Mouse (Mus musculus): ENCODE data around the gene Cdk19. TPM values are rescaled to one million over a fixed set of nuclear protein-coding genes. Genes with fewer than 3 reads are reported as not detected.

Gene Cdk19
- polyA plus RNA-seq, 1 experiment from 2014 or later: 6.1 TPM

DNA sequence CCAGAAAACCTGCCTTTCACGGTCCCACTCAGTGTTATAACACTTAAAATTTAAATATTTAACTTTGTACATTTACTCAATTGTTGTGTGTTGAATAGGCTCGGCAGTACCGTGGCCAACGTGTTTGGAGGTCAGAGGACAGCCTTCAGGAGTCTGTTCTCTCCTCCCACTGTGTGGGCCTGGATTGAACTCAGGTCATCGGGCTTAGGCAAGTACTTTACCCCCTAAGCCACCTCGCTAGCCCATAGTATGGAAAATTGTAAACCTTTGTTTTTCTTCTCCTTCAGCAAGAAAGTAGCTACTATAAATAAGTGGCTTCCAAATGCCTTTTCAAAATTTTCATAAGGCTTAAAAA is 86.7 kb downstream of the Cdk19 start:
- H3K27me3 ChIP-seq (replicated peaks): no peaks in the 10 kb centered on the region
- no peaks in the 10 kb centered on the region for H3K36me3 ChIP-seq

DNA sequence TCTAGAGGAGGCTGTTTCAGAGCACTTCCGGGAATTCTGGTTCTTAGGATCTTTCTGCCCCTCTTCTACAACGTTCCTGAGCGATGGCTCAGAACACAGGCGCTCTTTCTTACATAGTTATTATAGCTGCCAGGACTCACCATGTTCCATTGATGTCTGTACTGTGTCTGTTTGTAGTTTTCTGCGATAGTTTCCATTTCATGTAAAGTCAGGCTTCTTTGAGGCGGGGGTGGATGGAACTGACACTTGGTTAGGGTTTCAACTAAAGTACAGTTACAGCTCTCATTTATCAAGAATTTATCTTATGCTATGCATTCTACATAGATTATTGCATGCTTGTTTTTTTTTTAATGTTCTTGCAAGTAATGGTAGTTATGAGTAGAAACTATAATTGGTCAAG is 89.3 kb downstream of the Cdk19 start:
- 76% methylated on average over 6 of the region's 6 CpGs for WGBS
- Histone ChIP-seq H3K4me3 (no peak overlapping the region), H3K4me1 (peaks cover 15% of the 10 kb centered on the region), H3K9me3 (no peaks in the 10 kb centered on the region), H3K27ac (replicated peaks) (no peak overlapping the region), H3K9ac (no peak overlapping the region), H3K27me3 (replicated peaks) (no peaks in the 10 kb centered on the region), H3K36me3 (no peaks in the 10 kb centered on the region), H3K4me2 (no peak overlapping the region)
- ATAC-seq (ENCODE audit: extremely low read depth, insufficient number of reproducible peaks, low FRiP score, low TSS enrichment): no peak

More for the DNA sequence above, 86.7 kb downstream of the Cdk19 start:
- WGBS: 68% methylated on average over 6 of the region's 6 CpGs
- Histone ChIP-seq H3K4me1 (peaks cover 22% of the 10 kb centered on the region), H3K27ac (replicated peaks) (no peak overlapping the region), H3K9me3 (no peaks in the 10 kb centered on the region), H3K4me2 (no peak overlapping the region), H3K4me3 (no peak overlapping the region), H3K9ac (no peak overlapping the region)
- ATAC-seq (ENCODE audit: extremely low read depth, insufficient number of reproducible peaks, low FRiP score, low TSS enrichment): no peak

DNA sequence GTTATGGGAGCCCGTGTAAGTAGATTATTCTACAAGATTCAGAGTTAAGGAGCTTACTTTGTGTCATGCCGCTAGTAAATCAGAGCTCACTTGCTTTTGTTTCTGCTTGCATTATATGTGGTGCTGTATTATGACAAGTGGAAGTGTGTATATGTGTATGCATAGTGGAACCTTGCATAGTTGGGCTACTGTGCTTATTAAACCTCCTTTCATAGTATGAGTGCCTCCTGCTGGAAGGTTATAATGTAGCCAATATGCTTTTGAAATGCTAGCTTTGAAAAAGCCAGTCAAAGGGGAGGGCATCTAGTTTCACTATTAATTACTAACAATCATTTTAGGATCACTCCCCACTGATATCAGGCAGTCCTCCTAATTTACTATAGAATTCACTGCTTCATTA is 89.7 kb downstream of the Cdk19 start:
- no peak overlapping the region for H3K4me3 ChIP-seq
- H3K9ac ChIP-seq: no peak overlapping the region
- no peak overlapping the region for H3K4me2 ChIP-seq
- H3K9me3 ChIP-seq: no peaks in the 10 kb centered on the region
- ATAC-seq (ENCODE audit: extremely low read depth, insufficient number of reproducible peaks, low FRiP score, low TSS enrichment): no peak
- H3K27ac ChIP-seq (replicated peaks): no peak overlapping the region
- H3K4me1 ChIP-seq: peaks cover 17% of the 10 kb centered on the region
- 82% methylated on average over 2 of the region's 2 CpGs for WGBS
- H3K27me3 ChIP-seq (replicated peaks): no peaks in the 10 kb centered on the region
- no peaks in the 10 kb centered on the region for H3K36me3 ChIP-seq

DNA sequence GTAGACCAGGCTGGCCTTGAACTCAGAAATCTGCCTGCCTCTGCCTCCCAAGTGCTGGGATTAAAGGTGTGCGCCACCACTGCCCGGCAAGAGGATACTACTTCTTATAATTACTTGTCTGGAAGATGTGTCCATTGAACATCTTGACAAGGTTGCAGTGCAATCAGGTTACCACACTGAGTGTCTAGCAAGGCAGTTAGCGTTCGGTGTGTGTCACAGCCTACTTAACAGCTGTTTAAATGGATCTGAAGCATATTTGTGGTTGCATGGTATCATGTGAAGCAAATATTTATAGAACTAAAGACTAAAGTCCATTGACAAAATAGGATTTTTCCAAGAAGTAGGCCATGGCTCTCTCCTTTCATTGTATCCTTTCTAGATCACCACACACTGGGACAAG is 90.8 kb downstream of the Cdk19 start:
- H3K9ac ChIP-seq: no peak overlapping the region
- no peaks in the 10 kb centered on the region for H3K9me3 ChIP-seq
- no peaks in the 10 kb centered on the region for H3K36me3 ChIP-seq
- WGBS: 92% methylated on average over 4 of the region's 4 CpGs
- peaks cover 17% of the 10 kb centered on the region for H3K4me1 ChIP-seq
- H3K27me3 ChIP-seq (replicated peaks): no peaks in the 10 kb centered on the region
- H3K4me2 ChIP-seq: no peak overlapping the region
- H3K4me3 ChIP-seq: no peak overlapping the region
- H3K27ac ChIP-seq (replicated peaks): no peak overlapping the region
- ATAC-seq (ENCODE audit: extremely low read depth, insufficient number of reproducible peaks, low FRiP score, low TSS enrichment): no peak

DNA sequence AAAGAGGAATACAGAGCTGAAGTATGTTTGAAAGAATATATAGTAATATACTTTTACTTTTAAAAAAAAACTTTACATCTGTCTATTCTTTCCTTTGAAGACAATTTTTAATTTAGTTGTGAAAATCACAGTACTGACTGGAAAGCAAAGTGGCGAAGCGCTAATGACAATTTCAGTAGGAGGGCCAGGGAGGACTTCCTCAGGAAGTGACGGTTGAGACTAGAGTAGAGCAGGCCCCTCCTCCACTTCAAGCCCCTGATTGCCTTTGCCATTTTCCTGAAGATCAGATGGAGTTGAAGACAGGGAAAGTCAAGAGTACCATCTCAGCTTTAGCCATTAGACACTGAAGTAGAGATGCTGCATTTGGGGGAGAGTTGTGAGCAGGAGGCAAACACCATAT is 92.6 kb downstream of the Cdk19 start:
- no peak overlapping the region for H3K4me2 ChIP-seq
- H3K4me3 ChIP-seq: no peak overlapping the region
- 78% methylated on average over 3 of the region's 3 CpGs for WGBS
- H3K4me1 ChIP-seq: 0 out of 2 replicates have a peak, but pooled peaks cover 8% of the 10 kb centered on the region
- H3K9me3 ChIP-seq: no peaks in the 10 kb centered on the region
- no peaks in the 10 kb centered on the region for H3K36me3 ChIP-seq
- no peak for ATAC-seq (ENCODE audit: extremely low read depth, insufficient number of reproducible peaks, low FRiP score, low TSS enrichment)
- H3K27ac ChIP-seq (replicated peaks): no peak overlapping the region
- no peak overlapping the region for H3K9ac ChIP-seq
- H3K27me3 ChIP-seq (replicated peaks): no peaks in the 10 kb centered on the region

DNA sequence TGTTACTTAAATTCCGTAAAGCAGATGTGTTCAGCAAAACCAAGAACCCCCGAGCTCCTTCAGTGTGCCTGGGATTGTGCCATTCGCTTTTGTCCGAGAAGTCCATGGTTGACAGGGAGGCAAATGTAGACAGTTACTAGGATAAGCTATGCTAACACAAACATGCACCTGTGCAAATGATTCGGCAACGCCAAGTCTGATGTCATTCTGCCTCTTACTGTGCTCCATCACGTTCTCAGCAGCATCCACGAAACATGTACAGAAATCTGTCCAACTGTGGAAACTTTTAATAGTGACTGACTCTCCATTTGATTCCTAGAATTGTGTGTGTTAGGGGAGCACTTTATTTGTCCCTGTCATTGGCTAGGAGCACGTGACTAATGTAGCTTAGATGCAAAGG is 93.0 kb downstream of the Cdk19 start:
- H3K4me1 ChIP-seq: 0 out of 2 replicates have a peak, but pooled peaks cover 8% of the 10 kb centered on the region
- no peaks in the 10 kb centered on the region for H3K9me3 ChIP-seq
- no peak for ATAC-seq (ENCODE audit: extremely low read depth, insufficient number of reproducible peaks, low FRiP score, low TSS enrichment)
- H3K4me3 ChIP-seq: no peak overlapping the region
- no peak overlapping the region for H3K9ac ChIP-seq
- WGBS: 85% methylated on average over 9 of the region's 9 CpGs
- H3K27me3 ChIP-seq (replicated peaks): no peaks in the 10 kb centered on the region
- H3K36me3 ChIP-seq: no peaks in the 10 kb centered on the region
- H3K4me2 ChIP-seq: no peak overlapping the region
- no peak overlapping the region for H3K27ac ChIP-seq (replicated peaks)

DNA sequence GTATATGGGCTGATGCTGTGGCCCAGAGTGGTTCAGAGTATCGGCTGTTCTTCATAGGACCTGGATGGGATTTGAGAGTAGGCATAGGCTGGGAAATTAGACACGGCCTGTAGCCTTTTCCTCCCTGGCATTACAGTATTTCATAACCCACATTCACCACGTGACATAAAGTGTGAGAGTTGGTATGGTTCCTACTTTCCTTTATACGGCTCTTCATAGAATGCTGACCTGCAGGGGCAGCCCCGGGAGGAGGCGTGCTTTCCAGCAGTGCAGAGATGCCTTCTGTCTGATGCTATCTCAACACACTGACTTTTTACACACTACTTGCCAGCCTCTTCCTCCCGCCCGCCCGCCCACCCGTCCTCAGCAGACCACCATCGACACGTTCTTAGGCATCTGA is 96.0 kb downstream of the Cdk19 start:
- H3K9ac ChIP-seq: no peak overlapping the region

DNA sequence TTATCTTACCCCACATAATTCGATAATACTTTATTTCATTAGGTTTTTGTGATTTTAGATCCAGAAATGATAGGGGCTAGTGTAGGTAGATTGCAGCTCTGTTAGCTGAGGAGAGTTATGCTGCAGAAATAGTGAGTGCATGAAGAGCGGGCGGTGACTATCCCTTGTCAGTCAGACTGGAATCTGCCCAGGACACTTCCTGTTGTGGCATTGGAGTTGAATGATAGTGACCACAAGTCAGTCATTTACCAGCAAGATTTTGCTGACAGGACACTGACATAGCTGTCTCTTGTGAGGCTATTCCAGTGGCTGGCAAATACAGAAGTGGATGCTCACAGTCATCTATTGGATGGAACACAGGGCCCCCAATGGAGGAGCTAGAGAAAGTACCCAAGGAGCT is 97.8 kb downstream of the Cdk19 start:
- no peak overlapping the region for H3K9ac ChIP-seq
- no peak overlapping the region for H3K27ac ChIP-seq (replicated peaks)
- peaks cover 18% of the 10 kb centered on the region for H3K4me1 ChIP-seq
- no peak overlapping the region for H3K4me3 ChIP-seq
- H3K36me3 ChIP-seq: 0 out of 2 replicates have a peak, but pooled peaks cover 5% of the 10 kb centered on the region
- 79% methylated on average over 3 of the region's 3 CpGs for WGBS
- H3K4me2 ChIP-seq: no peak overlapping the region
- H3K27me3 ChIP-seq (replicated peaks): no peaks in the 10 kb centered on the region
- no peaks in the 10 kb centered on the region for H3K9me3 ChIP-seq
- no peak for ATAC-seq (ENCODE audit: extremely low read depth, insufficient number of reproducible peaks, low FRiP score, low TSS enrichment)

More for the DNA sequence above, 96.0 kb downstream of the Cdk19 start:
- Histone ChIP-seq H3K9me3 (no peaks in the 10 kb centered on the region), H3K36me3 (0 out of 2 replicates have a peak, but pooled peaks cover 5% of the 10 kb centered on the region), H3K4me1 (0 out of 2 replicates have a peak, but pooled peaks cover 5% of the 10 kb centered on the region), H3K27ac (replicated peaks) (no peak overlapping the region), H3K4me2 (no peak overlapping the region), H3K4me3 (no peak overlapping the region), H3K27me3 (replicated peaks) (no peaks in the 10 kb centered on the region)
- WGBS: 76% methylated on average over 12 of the region's 12 CpGs
- no peak for ATAC-seq (ENCODE audit: extremely low read depth, insufficient number of reproducible peaks, low FRiP score, low TSS enrichment)

DNA sequence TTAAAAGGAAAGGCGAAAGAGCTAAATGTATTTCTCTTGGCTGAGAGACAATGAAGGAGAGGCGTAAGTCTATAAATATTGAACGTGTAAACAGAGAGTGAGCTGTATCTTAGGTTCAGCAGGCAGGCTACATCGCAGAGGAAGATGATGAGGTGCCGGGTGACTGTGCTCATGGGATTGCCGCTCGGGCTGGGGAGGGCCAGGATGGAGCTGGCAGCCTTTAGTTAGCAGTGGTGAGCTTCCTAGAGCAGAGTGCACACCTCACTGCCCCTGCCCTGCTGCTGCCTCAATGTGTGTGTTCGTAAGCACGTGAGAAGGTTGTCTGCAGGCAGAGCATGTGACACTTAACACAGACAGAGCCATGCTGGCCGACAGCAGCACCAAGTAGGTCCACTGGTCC is 101.4 kb downstream of the Cdk19 start:
- ATAC-seq (ENCODE audit: extremely low read depth, insufficient number of reproducible peaks, low FRiP score, low TSS enrichment): no peak
- Histone ChIP-seq H3K36me3 (0 out of 2 replicates have a peak, but pooled peaks cover 8% of the 10 kb centered on the region), H3K9ac (no peak overlapping the region), H3K4me1 (peaks cover 19% of the 10 kb centered on the region), H3K27me3 (replicated peaks) (no peaks in the 10 kb centered on the region), H3K9me3 (no peaks in the 10 kb centered on the region), H3K27ac (replicated peaks) (no peak overlapping the region; the same call in 1 of the 2 replicates), H3K4me3 (no peak overlapping the region), H3K4me2 (no peak overlapping the region)
- WGBS: 76% methylated on average over 10 of the region's 10 CpGs

DNA sequence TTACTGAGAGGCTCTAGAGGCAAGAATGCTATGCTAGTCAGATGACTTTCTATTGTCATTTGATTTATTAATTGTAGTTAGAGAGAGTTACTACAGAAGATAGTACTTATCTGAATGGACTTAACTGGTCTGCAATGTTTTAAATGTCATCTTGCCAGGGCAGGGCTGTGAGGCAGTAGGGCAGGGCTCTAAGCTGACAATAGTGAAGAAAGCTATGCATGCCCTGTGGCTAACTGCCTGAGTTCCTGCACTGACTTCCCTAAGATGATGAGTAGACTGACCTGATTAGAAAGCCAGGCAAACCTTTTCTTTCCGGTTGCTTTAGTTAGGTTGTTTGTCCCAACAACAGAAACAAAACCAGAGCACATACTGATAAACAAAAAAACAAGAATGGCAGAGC is 102.7 kb downstream of the Cdk19 start:
- Histone ChIP-seq H3K4me2 (no peak overlapping the region), H3K4me1 (peaks cover 20% of the 10 kb centered on the region), H3K9ac (no peak overlapping the region), H3K27ac (replicated peaks) (no peak overlapping the region), H3K9me3 (no peaks in the 10 kb centered on the region), H3K4me3 (no peak overlapping the region), H3K36me3 (0 out of 2 replicates have a peak, but pooled peaks cover 8% of the 10 kb centered on the region), H3K27me3 (replicated peaks) (no peaks in the 10 kb centered on the region)
- no peak for ATAC-seq (ENCODE audit: extremely low read depth, insufficient number of reproducible peaks, low FRiP score, low TSS enrichment)
- 31% methylated on average over 1 of the region's 1 CpGs for WGBS

DNA sequence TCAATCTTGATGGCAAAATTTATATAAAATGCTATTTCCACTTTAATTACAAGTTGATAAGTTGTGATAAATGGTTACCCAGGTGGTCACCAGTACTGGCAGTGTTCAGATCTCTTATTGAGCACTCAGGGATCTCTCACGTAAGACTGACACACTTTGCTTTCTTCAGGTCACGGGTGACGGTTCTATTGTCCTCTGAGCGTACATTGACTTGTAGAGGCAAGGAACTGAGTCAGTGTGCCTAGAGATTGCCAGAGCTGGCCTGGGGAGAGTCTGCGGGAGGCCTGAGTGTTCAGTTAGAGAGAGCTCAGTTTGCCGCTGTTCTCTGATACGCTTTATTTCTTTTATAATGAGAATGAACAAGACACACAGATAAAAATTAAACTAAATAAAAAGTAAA is 104.0 kb downstream of the Cdk19 start:
- Histone ChIP-seq H3K9ac (no peak overlapping the region), H3K9me3 (no peaks in the 10 kb centered on the region), H3K4me3 (no peak overlapping the region), H3K4me1 (peaks cover 32% of the 10 kb centered on the region), H3K36me3 (0 out of 2 replicates have a peak, but pooled peaks cover 6% of the 10 kb centered on the region), H3K27me3 (replicated peaks) (no peaks in the 10 kb centered on the region), H3K4me2 (no peak overlapping the region), H3K27ac (replicated peaks) (no peak overlapping the region)
- 82% methylated on average over 7 of the region's 7 CpGs for WGBS
- no peak for ATAC-seq (ENCODE audit: extremely low read depth, insufficient number of reproducible peaks, low FRiP score, low TSS enrichment)

DNA sequence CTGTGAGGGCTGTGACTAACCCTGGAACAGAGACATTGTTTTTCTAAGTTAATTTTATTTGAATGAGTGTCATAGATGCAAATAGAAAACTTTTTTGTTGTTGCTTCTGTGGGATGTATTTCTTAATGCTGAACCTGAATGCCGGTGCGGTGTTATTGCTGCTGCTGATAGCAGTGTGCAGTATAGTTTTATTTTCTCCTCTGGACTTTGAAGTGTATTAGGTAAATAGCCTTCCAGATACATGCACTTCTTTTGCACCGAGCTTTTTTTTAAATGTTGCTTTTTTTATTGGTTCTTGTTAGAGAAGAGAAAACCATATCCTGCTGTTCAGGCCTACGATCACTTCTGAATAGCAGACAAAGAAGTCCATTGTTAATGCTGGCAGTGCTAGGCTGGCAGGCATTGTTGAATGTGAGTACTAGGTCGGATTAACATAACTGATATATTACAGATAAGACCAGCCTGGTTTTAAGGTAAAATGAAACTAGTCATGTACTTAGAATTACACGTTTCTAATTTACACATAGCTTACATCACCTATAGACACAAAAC is 104.5 kb downstream of the Cdk19 start:
- no peaks in the 10 kb centered on the region for H3K27me3 ChIP-seq (replicated peaks)
- no peak overlapping the region for H3K27ac ChIP-seq (replicated peaks)
- H3K36me3 ChIP-seq: 0 out of 2 replicates have a peak, but pooled peaks cover 3% of the 10 kb centered on the region
- H3K9me3 ChIP-seq: no peaks in the 10 kb centered on the region
- no peak overlapping the region for H3K4me2 ChIP-seq
- H3K4me3 ChIP-seq: no peak overlapping the region
- H3K9ac ChIP-seq: no peak overlapping the region
- ATAC-seq (ENCODE audit: extremely low read depth, insufficient number of reproducible peaks, low FRiP score, low TSS enrichment): no peak
- WGBS: 70% methylated on average over 6 of the region's 6 CpGs
- H3K4me1 ChIP-seq: peaks cover 33% of the 10 kb centered on the region

Data from heart, embryonic 13.5 days (tissue).